Mouse (Mus musculus): ENCODE results near the gene Vmn2r37. TPM values are rescaled to one million over a fixed set of nuclear protein-coding genes. Genes with fewer than 3 reads are reported as not detected.
"Not testable (repeated sequence)": the region's sequence is repeated elsewhere in the genome, so short reads cannot be mapped to it uniquely, and the experiment has no call there.

Vmn2r37 gene
- not detected for total RNA-seq (2021)
- long read RNA-seq, experiment 1 = 0 reads
- long read RNA-seq, experiment 2 = 0 reads

DNA sequence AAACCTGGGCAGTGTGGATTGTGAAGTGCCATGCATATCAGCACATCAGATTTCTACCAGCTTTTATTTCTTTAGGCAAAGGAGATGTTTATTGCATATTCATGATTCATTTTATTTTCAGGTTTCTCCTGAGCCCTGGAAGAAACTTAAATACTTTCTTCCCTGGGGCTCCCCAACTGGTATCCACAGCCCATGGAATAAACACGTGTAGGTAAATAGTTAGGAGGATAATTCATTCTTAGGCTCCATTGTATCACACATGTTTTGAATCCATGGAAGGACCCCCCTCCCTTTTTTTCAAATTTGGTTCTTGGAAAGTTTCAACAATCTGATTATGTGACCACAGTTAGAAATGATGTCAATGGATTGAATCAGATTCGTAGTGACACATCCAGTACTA is at the start of gene Vmn2r37:
Vmn2r37 (minus strand) TSS at position 101 of the 400 bp plus-strand sequence.
- not testable (repeated sequence) for DNase-seq (ENCODE audit: low spot score)

Other genes starting within 250 kb of the Vmn2r37 start
- not detected for gene Vmn2r39, start 192.9 kb downstream of the Vmn2r37 start, total RNA-seq (2021)
- gene Vmn2r38, start 125.8 kb downstream of the Vmn2r37 start, total RNA-seq (2021) = not detected